Mouse (Mus musculus): Measurements from ENCODE around the gene Hoxd1. TPM values are rescaled to one million over a fixed set of nuclear protein-coding genes. Genes with fewer than 3 reads are reported as not detected.

Hoxd1 gene
- polyA plus RNA-seq, 1 experiment from 2014 or later, result not detected

- Histone ChIP-seq H3K27ac (no peak overlapping the region), H3K36me3 (no peaks in the 10 kb centered on the region), H3K9ac (no peak overlapping the region), H3K27me3 (peaks cover 98% of the 10 kb centered on the region), H3K4me3 (replicated peaks) (no peak overlapping the region), H3K4me1 (replicated peaks) (no peaks in the 10 kb centered on the region), H3K4me2 (no peak overlapping the region), H3K9me3 (replicated peaks) (no peaks in the 10 kb centered on the region)
- ATAC-seq (ENCODE audit: low read depth) (no peak), DNase-seq (no peak)
- WGBS (ENCODE audit: insufficient replicate concordance), result 38% methylated on average over 2 of the region's 3 CpGs
These were observed 21.4 kb upstream of the Hoxd1 start for GRCm38 (mm10) chr2:74741252-74741978.

- Histone ChIP-seq H3K36me3 (no peaks in the 10 kb centered on the region), H3K27me3 (peaks cover 98% of the 10 kb centered on the region), H3K9ac (no peak overlapping the region), H3K4me3 (replicated peaks) (no peak overlapping the region), H3K9me3 (replicated peaks) (no peaks in the 10 kb centered on the region), H3K4me1 (replicated peaks) (no peaks in the 10 kb centered on the region), H3K27ac (no peak overlapping the region), H3K4me2 (no peak overlapping the region)
- DNase-seq (no peak), ATAC-seq (ENCODE audit: low read depth) (no peak)
These were observed 20.9 kb upstream of the Hoxd1 start for GRCm38 (mm10) chr2:74741979-74742277.

- Histone ChIP-seq H3K36me3 (no peaks in the 10 kb centered on the region), H3K27ac (no peak overlapping the region), H3K9me3 (replicated peaks) (no peaks in the 10 kb centered on the region), H3K4me3 (replicated peaks) (no peak overlapping the region), H3K4me1 (replicated peaks) (no peaks in the 10 kb centered on the region), H3K27me3 (peaks cover 98% of the 10 kb centered on the region), H3K9ac (no peak overlapping the region), H3K4me2 (no peak overlapping the region)
- ATAC-seq (ENCODE audit: low read depth) (no peak), DNase-seq (no peak)
- WGBS (ENCODE audit: insufficient replicate concordance), result 6% methylated on average over 6 of the region's 6 CpGs
These were observed 17.1 kb upstream of the Hoxd1 start for GRCm38 (mm10) chr2:74745540-74746297.

- Histone ChIP-seq H3K4me3 (replicated peaks) (no peak overlapping the region), H3K9ac (no peak overlapping the region), H3K4me1 (replicated peaks) (no peaks in the 10 kb centered on the region), H3K27me3 (peaks cover 99% of the 10 kb centered on the region), H3K27ac (no peak overlapping the region), H3K4me2 (no peak overlapping the region), H3K9me3 (replicated peaks) (no peaks in the 10 kb centered on the region), H3K36me3 (no peaks in the 10 kb centered on the region)
- no peak for ATAC-seq (ENCODE audit: low read depth)
- WGBS (ENCODE audit: insufficient replicate concordance), result 3% methylated on average over 58 of the region's 58 CpGs
- DNase-seq, result no peak
These were observed 16.4 kb upstream of the Hoxd1 start for GRCm38 (mm10) chr2:74746298-74746921.

- ATAC-seq (ENCODE audit: low read depth) (no peak), DNase-seq (no peak)
- H3K27me3 ChIP-seq, result peaks cover 99% of the 10 kb centered on the region
- no peak overlapping the region for H3K4me2 ChIP-seq
- 7% methylated on average over 24 of the region's 24 CpGs for WGBS (ENCODE audit: insufficient replicate concordance)
- no peaks in the 10 kb centered on the region for H3K9me3 ChIP-seq (replicated peaks)
- no peaks in the 10 kb centered on the region for H3K4me1 ChIP-seq (replicated peaks)
- H3K27ac ChIP-seq, result no peak overlapping the region
- H3K36me3 ChIP-seq, result no peaks in the 10 kb centered on the region
- H3K4me3 ChIP-seq (replicated peaks), result no peak overlapping the region
- no peak overlapping the region for H3K9ac ChIP-seq
These were observed 15.8 kb upstream of the Hoxd1 start for GRCm38 (mm10) chr2:74747006-74747405.

GRCm38 (mm10) chr2:74747661-74748141 is 15.1 kb upstream of the Hoxd1 start:
- H3K4me2 ChIP-seq, result no peak overlapping the region
- H3K9ac ChIP-seq, result no peak overlapping the region
- H3K36me3 ChIP-seq, result no peaks in the 10 kb centered on the region
- 24% methylated on average over 11 of the region's 11 CpGs for WGBS (ENCODE audit: insufficient replicate concordance)
- no peaks in the 10 kb centered on the region for H3K4me1 ChIP-seq (replicated peaks)
- H3K9me3 ChIP-seq (replicated peaks), result no peaks in the 10 kb centered on the region
- no peak for ATAC-seq (ENCODE audit: low read depth)
- H3K27ac ChIP-seq, result no peak overlapping the region
- no peak overlapping the region for H3K4me3 ChIP-seq (replicated peaks)
- H3K27me3 ChIP-seq, result peaks cover 99% of the 10 kb centered on the region
- DNase-seq, result no peak

GRCm38 (mm10) chr2:74748436-74748995 is 14.3 kb upstream of the Hoxd1 start:
- Histone ChIP-seq H3K4me3 (replicated peaks) (no peak overlapping the region), H3K36me3 (no peaks in the 10 kb centered on the region), H3K27ac (no peak overlapping the region), H3K4me2 (no peak overlapping the region), H3K9ac (no peak overlapping the region), H3K27me3 (peaks cover 100% of the 10 kb centered on the region), H3K9me3 (replicated peaks) (no peaks in the 10 kb centered on the region), H3K4me1 (replicated peaks) (no peaks in the 10 kb centered on the region)
- no peak for DNase-seq
- ATAC-seq (ENCODE audit: low read depth), result no peak
- WGBS (ENCODE audit: insufficient replicate concordance), result 11% methylated on average over 9 of the region's 9 CpGs

GRCm38 (mm10) chr2:74749337-74750121 is 13.3 kb upstream of the Hoxd1 start:
- 1% methylated on average over 47 of the region's 47 CpGs for WGBS (ENCODE audit: insufficient replicate concordance)
- 0 out of 2 replicates have a peak overlapping the region, but pooled peaks have one; percentile 28 for H3K4me2 ChIP-seq
- peaks cover 100% of the 10 kb centered on the region for H3K27me3 ChIP-seq
- no peak for DNase-seq
- peak overlapping the region; percentile 20 for H3K4me3 ChIP-seq (replicated peaks)
- H3K36me3 ChIP-seq, result no peaks in the 10 kb centered on the region
- no peak overlapping the region for H3K9ac ChIP-seq
- no peaks in the 10 kb centered on the region for H3K9me3 ChIP-seq (replicated peaks)
- H3K4me1 ChIP-seq (replicated peaks), result no peaks in the 10 kb centered on the region
- no peak for ATAC-seq (ENCODE audit: low read depth)
- no peak overlapping the region for H3K27ac ChIP-seq

GRCm38 (mm10) chr2:74750731-74751250 is 12.0 kb upstream of the Hoxd1 start:
- H3K27ac ChIP-seq, result no peak overlapping the region
- ATAC-seq (ENCODE audit: low read depth) (no peak), DNase-seq (no peak)
- whole genome bisulfite sequencing (ENCODE audit: insufficient replicate concordance), result 35% methylated on average over 5 of the region's 5 CpGs
- no peak overlapping the region for H3K4me3 ChIP-seq (replicated peaks)
- H3K9me3 ChIP-seq (replicated peaks), result no peaks in the 10 kb centered on the region
- H3K36me3 ChIP-seq, result no peaks in the 10 kb centered on the region
- no peaks in the 10 kb centered on the region for H3K4me1 ChIP-seq (replicated peaks)
- H3K9ac ChIP-seq, result no peak overlapping the region
- H3K4me2 ChIP-seq, result no peak overlapping the region
- peaks cover 97% of the 10 kb centered on the region for H3K27me3 ChIP-seq

- 45% methylated on average over 1 of the region's 1 CpGs for WGBS (ENCODE audit: insufficient replicate concordance)
- DNase-seq (no peak), ATAC-seq (ENCODE audit: low read depth) (no peak)
- H3K36me3 ChIP-seq, result no peaks in the 10 kb centered on the region
- H3K9me3 ChIP-seq (replicated peaks), result no peaks in the 10 kb centered on the region
- H3K4me1 ChIP-seq (replicated peaks), result no peaks in the 10 kb centered on the region
- H3K27ac ChIP-seq, result no peak overlapping the region
- no peak overlapping the region for H3K4me3 ChIP-seq (replicated peaks)
- peaks cover 95% of the 10 kb centered on the region for H3K27me3 ChIP-seq
- no peak overlapping the region for H3K9ac ChIP-seq
- no peak overlapping the region for H3K4me2 ChIP-seq
These were observed 10.9 kb upstream of the Hoxd1 start for GRCm38 (mm10) chr2:74751861-74752260.

All from liver, embryonic 13.5 days (tissue).